8 mouse cellular contexts compared by ENCODE assay signal in genomic region chrX:96025876-96026275, GRCm38 (mm10).
DNase-seq lines count a peak whose midpoint lies in the region; ATAC-seq lines count a peak whose summit lies in the region.

No protein-coding gene starts in this region.

- ATAC-seq in megakaryocyte-erythroid progenitor cell, adult 5-6 weeks (replicated peaks; ENCODE audit: low FRiP score, low TSS enrichment, poor library complexity, severe bottlenecking), result no peak

- peaks cover 1% of the 10 kb centered on the region for H3K27me3 ChIP-seq in megakaryocyte, embryonic 14.5 days (replicated peaks)

- peaks cover 32% of the 10 kb centered on the region for H3K4me1 ChIP-seq in megakaryocyte, embryonic 14.5 days

- no peaks in the 10 kb centered on the region for H3K36me3 ChIP-seq in megakaryocyte, embryonic 14.5 days (replicated peaks; ENCODE audit: low read length)

- no peaks in the 10 kb centered on the region for H3K9me3 ChIP-seq in megakaryocyte, embryonic 14.5 days

- DNase-seq in urinary bladder, postnatal 14 days (ENCODE audit: low spot score), result peak; percentile 2
- no peak for DNase-seq in urinary bladder, postnatal 25 days (ENCODE audit: low spot score)
- peak; percentile 4 for DNase-seq in gastrocnemius, postnatal 14 days
- DNase-seq in kidney, adult 9 months, result peak; percentile 49
- DNase-seq in thymus, postnatal 25 days, result no peak
- DNase-seq in left cerebral cortex, adult 9 months (ENCODE audit: low spot score in 2 of 2), result no peak

- intact Hi-C loops in gastrocnemius, postnatal 14 days (cut with DNase I; ENCODE audit: low total_unique reads), result no loop called here

- H3K4me3 ChIP-seq in megakaryocyte, embryonic 14.5 days (replicated peaks), result peak overlapping the region; percentile 21

Comparison
In these comparisons a context has a peak if more than half of its experiments do, and no peak if none do; other contexts are left out.
1. DNase-seq: peak in urinary bladder, postnatal 14 days (single experiment), gastrocnemius, postnatal 14 days (single experiment) and kidney, adult 9 months (single experiment); none in urinary bladder, postnatal 25 days (single experiment), thymus, postnatal 25 days (single experiment) and left cerebral cortex, adult 9 months (0 of 2).